Mouse (Mus musculus) erythroblast, embryonic 14.5 days (primary cell): ENCODE data around the gene Cops6.

Experiments used
- GATA1 ChIP-seq: IDR thresholded peaks from 2 replicates; pipeline ENCODE4 v1.6.1; 2012; ENCODE audit warnings: low read length, inconsistent platforms, mixed read lengths
- TAL1 ChIP-seq: IDR thresholded peaks from 3 replicates; pipeline ENCODE4 v1.6.1; 2012; ENCODE audit warnings: low read length, inconsistent platforms, mixed read lengths

- TF ChIP-seq TAL1 (no peak), GATA1 (no peak)
Measured at GRCm38 (mm10) chr5:138202086-138202485, 41.2 kb downstream of the Cops6 start.
